Mouse (Mus musculus) urinary bladder, adult 18-20 months (tissue): Measurements from ENCODE around the gene Uggt1.
A peak's percentile ranks its signal among the peaks of the same experiment; 100 is the strongest.

Experiments used
- DNase-seq, 2 experiments: peaks; one replicate each; pipeline ENCODE4 v3.0.0; 2022; ENCODE audit warnings: low spot score in 2 of 2, mixed read lengths in 2 of 2

Uggt1 gene

GRCm38 (mm10) chr1:36191966-36192365, 52.6 kb downstream of the Uggt1 start:
- DNase-seq, result no peak

GRCm38 (mm10) chr1:36180038-36180437, 64.5 kb downstream of the Uggt1 start:
- no peak for DNase-seq

GRCm38 (mm10) chr1:36173461-36173860, 71.1 kb downstream of the Uggt1 start:
- no peak for DNase-seq

GRCm38 (mm10) chr1:36172941-36173340, 71.6 kb downstream of the Uggt1 start:
- no peak for DNase-seq

GRCm38 (mm10) chr1:36162687-36163086, 81.8 kb downstream of the Uggt1 start:
- no peak for DNase-seq

GRCm38 (mm10) chr1:36161208-36161607, 83.3 kb downstream of the Uggt1 start:
- no peak for DNase-seq

- peak in 1 of 2 experiments; percentile 59 for DNase-seq
Observed at GRCm38 (mm10) chr1:36160246-36160645, 84.3 kb downstream of the Uggt1 start.

GRCm38 (mm10) chr1:36149411-36149810, 95.1 kb downstream of the Uggt1 start:
- DNase-seq, result no peak

GRCm38 (mm10) chr1:36148809-36149208, 95.7 kb downstream of the Uggt1 start:
- DNase-seq, result no peak

- no peak for DNase-seq
Observed at GRCm38 (mm10) chr1:36145050-36145449, 99.5 kb downstream of the Uggt1 start.

GRCm38 (mm10) chr1:36140311-36140710, 104.2 kb downstream of the Uggt1 start:
- DNase-seq, result no peak

- DNase-seq, result peak; percentile 52 to 68
Observed at GRCm38 (mm10) chr1:36134584-36134983, 109.9 kb downstream of the Uggt1 start.

GRCm38 (mm10) chr1:36133647-36134046, 110.9 kb downstream of the Uggt1 start:
- DNase-seq, result no peak

GRCm38 (mm10) chr1:36133041-36133440, 111.5 kb downstream of the Uggt1 start:
- DNase-seq, result no peak

GRCm38 (mm10) chr1:36132211-36132610, 112.3 kb downstream of the Uggt1 start:
- no peak for DNase-seq

- no peak for DNase-seq
Observed at GRCm38 (mm10) chr1:36131766-36132165, 112.8 kb downstream of the Uggt1 start.

- DNase-seq, result no peak
Observed at GRCm38 (mm10) chr1:36131154-36131553, 113.4 kb downstream of the Uggt1 start.

- DNase-seq, result no peak
Observed at GRCm38 (mm10) chr1:36130307-36131035, 114.0 kb downstream of the Uggt1 start.

GRCm38 (mm10) chr1:36129881-36130280, 114.6 kb downstream of the Uggt1 start:
- DNase-seq, result no peak

GRCm38 (mm10) chr1:36129126-36129525, 115.4 kb downstream of the Uggt1 start:
- DNase-seq, result no peak

- no peak for DNase-seq
Observed at GRCm38 (mm10) chr1:36125076-36125475, 119.4 kb downstream of the Uggt1 start.

GRCm38 (mm10) chr1:36121172-36121571, 123.3 kb downstream of the Uggt1 start:
- no peak for DNase-seq

GRCm38 (mm10) chr1:36119426-36119825, 125.1 kb downstream of the Uggt1 start:
- no peak for DNase-seq

GRCm38 (mm10) chr1:36118958-36119357, 125.6 kb downstream of the Uggt1 start:
- DNase-seq, result no peak
